Mouse (Mus musculus) myocyte (in vitro differentiated cells): ENCODE results near the gene Olfr698. TPM values are rescaled to one million over a fixed set of nuclear protein-coding genes. Genes with fewer than 3 reads are reported as not detected.
"Not testable (repeated sequence)": the region's sequence is repeated elsewhere in the genome, so short reads cannot be mapped to it uniquely, and the experiment has no call there.

Source experiments
- H3K27me3 ChIP-seq: one replicate; pipeline ENCODE4 v1.6.1; 2011; ENCODE audit not compliant: control insufficient read depth, insufficient read depth, insufficient read length
- H3K36me3 ChIP-seq: one replicate; pipeline ENCODE4 v1.6.1; 2011; ENCODE audit not compliant: control insufficient read depth, insufficient read depth
- H3K4me2 ChIP-seq: one replicate; pipeline ENCODE4 v1.6.1; 2011; ENCODE audit warnings: low read depth, control low read depth
- H3K4me3 ChIP-seq: one replicate; pipeline ENCODE4 v1.5.1; 2011; ENCODE audit warnings: mild to moderate bottlenecking, control low read depth, moderate library complexity
- H3K79me2 ChIP-seq: one replicate; pipeline ENCODE4 v1.6.1; 2011; ENCODE audit not compliant: control insufficient read depth, insufficient read depth
- H3ac ChIP-seq: one replicate; pipeline ENCODE4 v1.6.1; 2011; ENCODE audit not compliant: control insufficient read depth, insufficient read length
- CEBPB ChIP-seq: IDR thresholded peaks from 2 replicates; pipeline ENCODE4 v1.6.1; 2011; ENCODE audit warnings: mild to moderate bottlenecking, moderate library complexity; ENCODE audit not compliant: poor library complexity, insufficient read depth, severe bottlenecking
- E2F4 ChIP-seq: IDR thresholded peaks from one replicate; pipeline ENCODE4 v1.6.1; 2011; ENCODE audit warnings: mild to moderate bottlenecking, control low read depth, moderate library complexity; ENCODE audit not compliant: insufficient read depth
- MAX ChIP-seq: IDR thresholded peaks from one replicate; pipeline ENCODE4 v1.6.1; 2011; ENCODE audit warnings: low read depth, mild to moderate bottlenecking, control low read depth
- MYOD1 ChIP-seq, 3 experiments: IDR thresholded peaks; one replicate each; pipeline ENCODE4 v1.6.1; 2011; ENCODE audit warnings: control low read depth in 2 of 3, low read depth in 2 of 3, mild to moderate bottlenecking in 2 of 3, moderate library complexity in 1 of 3; ENCODE audit not compliant: insufficient read length in 2 of 3, control insufficient read depth in 1 of 3
- MYOG ChIP-seq, 3 experiments: IDR thresholded peaks; one replicate each; pipeline ENCODE4 v1.6.1; 2011; ENCODE audit warnings: control low read depth in 2 of 3, low read depth in 2 of 3, mild to moderate bottlenecking in 2 of 3; ENCODE audit not compliant: insufficient read length in 2 of 3, control insufficient read depth in 1 of 3, insufficient read depth in 1 of 3
- POLR2A ChIP-seq: IDR thresholded peaks from one replicate; pipeline ENCODE4 v1.6.1; 2011; ENCODE audit warnings: low read depth, mild to moderate bottlenecking, control low read depth, moderate library complexity; ENCODE audit not compliant: insufficient read length
- POLR2AphosphoS2 ChIP-seq: IDR thresholded peaks from one replicate; pipeline ENCODE4 v1.6.1; 2011; ENCODE audit warnings: low read depth, control low read depth; ENCODE audit not compliant: insufficient read length
- REST ChIP-seq: IDR thresholded peaks from one replicate; pipeline ENCODE4 v1.6.1; 2011; ENCODE audit warnings: mild to moderate bottlenecking, control low read depth, moderate library complexity; ENCODE audit not compliant: insufficient read depth, insufficient read length
- SRF ChIP-seq: IDR thresholded peaks from one replicate; pipeline ENCODE4 v1.6.1; 2011; ENCODE audit warnings: low read depth; ENCODE audit not compliant: control insufficient read depth, insufficient read length
- TCF12 ChIP-seq: IDR thresholded peaks from one replicate; pipeline ENCODE4 v1.6.1; 2011; ENCODE audit warnings: mild to moderate bottlenecking, control low read depth; ENCODE audit not compliant: poor library complexity, insufficient read depth, severe bottlenecking
- TCF3 ChIP-seq: IDR thresholded peaks from one replicate; pipeline ENCODE4 v1.6.1; 2011; ENCODE audit warnings: low read depth, control low read depth; ENCODE audit not compliant: insufficient read length
- USF1 ChIP-seq: IDR thresholded peaks from one replicate; pipeline ENCODE4 v1.6.1; 2011; ENCODE audit warnings: low read depth, mild to moderate bottlenecking, control low read depth, moderate library complexity
- polyA plus RNA-seq: library from polyadenylated mRNA; unstranded; fragments of >200 nt; fragmentation: generic; extraction: Trizol; gene quantifications from one replicate; pipeline ENCODE4 v1.2.1, GENCODE M21; 2012; ENCODE audit warnings: missing spikeins

Gene Olfr698
- not detected for polyA plus RNA-seq

DNA sequence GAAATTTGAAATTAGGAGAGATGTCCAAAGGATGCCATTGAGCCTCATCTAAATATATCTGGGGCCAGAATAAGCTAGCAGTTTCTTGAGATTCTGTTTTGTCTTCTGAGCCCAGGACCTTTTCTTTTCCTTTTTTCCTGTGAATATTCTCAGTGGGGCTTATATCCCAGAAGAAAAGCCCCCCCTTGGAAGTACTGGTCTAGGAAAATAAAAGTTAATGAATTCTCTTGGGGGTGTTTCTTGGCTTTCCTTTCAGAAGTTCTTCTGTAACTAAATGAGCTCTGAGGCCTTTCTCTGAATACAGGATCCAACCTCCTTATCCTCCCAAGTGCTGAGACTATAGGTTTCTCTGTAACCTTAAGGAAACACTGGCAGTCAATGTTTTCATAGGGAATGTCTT, at the start of gene Olfr698:
Gene Olfr698, minus strand, starts transcription at position 101 of the 400 bp plus-strand sequence.
- H3ac ChIP-seq: no peak within 1 kb of the TSS
- H3K36me3 ChIP-seq: no peaks in the 10 kb centered on the region
- H3K27me3 ChIP-seq: no peaks in the 10 kb centered on the region
- no peak within 1 kb of the TSS for H3K4me3 ChIP-seq
- H3K4me2 ChIP-seq: no peak within 1 kb of the TSS
- TF ChIP-seq TCF12 (no peak), POLR2AphosphoS2 (no peak), E2F4 (no peak), POLR2A (no peak), MAX (no peak), TCF3 (no peak), MYOG (IDR thresholded peaks at IDR 0.05; ENCODE audit: control insufficient read depth in 1 of 3, insufficient read depth in 1 of 3, insufficient read length in 2 of 3, low read depth in 2 of 3) (no peak), MYOD1 (IDR thresholded peaks at IDR 0.05; ENCODE audit: control insufficient read depth in 1 of 3, insufficient read length in 2 of 3, low read depth in 2 of 3) (no peak), SRF (no peak), REST (no peak), CEBPB (no peak), USF1 (no peak)
- H3K79me2 ChIP-seq: no peaks in the 10 kb centered on the region

- Histone ChIP-seq H3K27me3 (no peaks in the 10 kb centered on the region), H3K36me3 (no peaks in the 10 kb centered on the region)
- TF ChIP-seq POLR2A (no peak), REST (no peak), TCF12 (no peak), USF1 (no peak)
Observed at GRCm38 (mm10) chr7:106793098-106793497, 37.9 kb upstream of the Olfr698 start, which contains the start of gene Olfr699. TSS of gene Olfr699 (minus strand) at chr7:106793198.

DNA sequence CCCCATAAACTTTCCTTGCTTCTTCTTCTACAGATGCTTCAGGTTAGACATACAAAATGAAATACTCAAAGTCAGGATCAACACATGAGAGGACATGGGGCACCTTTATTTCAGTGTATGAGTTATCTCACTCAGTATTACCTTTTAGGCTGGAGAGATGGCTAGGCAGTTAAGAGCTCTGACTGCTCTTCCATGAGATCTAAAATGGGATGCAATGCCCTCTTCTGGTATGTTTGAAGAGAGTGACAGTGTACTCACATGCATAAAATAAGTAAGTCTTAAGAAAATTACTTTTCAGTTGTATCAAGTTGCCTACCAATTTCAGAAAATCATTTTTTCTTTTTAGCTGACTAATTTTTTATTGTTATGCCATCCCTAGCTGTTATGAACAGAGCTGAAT, 33.1 kb upstream of the Olfr698 start:
- H3K27me3 ChIP-seq: no peaks in the 10 kb centered on the region
- no peak overlapping the region for H3ac ChIP-seq
- no peak overlapping the region for H3K4me2 ChIP-seq
- no peak for TF ChIP-seq CEBPB
- TF ChIP-seq TCF12: no peak
- no peak for TF ChIP-seq POLR2A
- no peak for TF ChIP-seq SRF
- no peak for TF ChIP-seq MYOG (IDR thresholded peaks at IDR 0.05; ENCODE audit: control insufficient read depth in 1 of 3, insufficient read depth in 1 of 3, insufficient read length in 2 of 3, low read depth in 2 of 3)
- TF ChIP-seq TCF3: no peak
- TF ChIP-seq MYOD1 (IDR thresholded peaks at IDR 0.05; ENCODE audit: control insufficient read depth in 1 of 3, insufficient read length in 2 of 3, low read depth in 2 of 3): no peak
- no peak for TF ChIP-seq POLR2AphosphoS2
- TF ChIP-seq MAX: no peak
- TF ChIP-seq REST: no peak
- no peak for TF ChIP-seq E2F4
- no peak for TF ChIP-seq USF1
- no peaks in the 10 kb centered on the region for H3K36me3 ChIP-seq
- no peaks in the 10 kb centered on the region for H3K79me2 ChIP-seq
- H3K4me3 ChIP-seq: no peak overlapping the region

More at GRCm38 (mm10) chr7:106793098-106793497, 37.9 kb upstream of the Olfr698 start, which contains the start of gene Olfr699:
- no peak within 1 kb of the TSS for H3K4me2 ChIP-seq
- H3K79me2 ChIP-seq: no peaks in the 10 kb centered on the region
- no peak within 1 kb of the TSS for H3K4me3 ChIP-seq
- no peak within 1 kb of the TSS for H3ac ChIP-seq

DNA sequence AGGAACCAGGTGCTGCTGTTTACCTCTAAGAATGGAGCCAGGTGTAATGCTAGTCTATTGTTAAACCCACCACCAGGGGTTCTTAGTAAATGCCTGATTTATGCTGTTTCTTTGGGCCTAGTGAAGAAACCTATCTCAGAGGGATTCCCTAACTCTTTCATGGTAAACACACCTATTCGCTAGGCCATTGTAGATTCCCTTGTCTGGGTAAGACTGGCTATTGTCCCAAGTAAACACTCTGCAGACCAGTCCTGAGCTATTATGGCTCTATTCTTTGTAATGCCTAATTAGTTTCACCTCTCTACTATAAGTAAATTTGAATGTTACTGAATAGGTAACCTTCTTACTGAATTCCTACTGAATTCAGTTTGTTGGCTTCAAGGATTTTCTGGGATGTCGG, 5.8 kb upstream of the Olfr698 start:
- not testable (repeated sequence) for H3K4me3 ChIP-seq, H3K79me2 ChIP-seq, H3K36me3 ChIP-seq, H3ac ChIP-seq, H3K27me3 ChIP-seq, H3K4me2 ChIP-seq

- H3ac ChIP-seq: no peak overlapping the region
- no peaks in the 10 kb centered on the region for H3K27me3 ChIP-seq
- no peak overlapping the region for H3K4me2 ChIP-seq
- no peak overlapping the region for H3K4me3 ChIP-seq
- H3K36me3 ChIP-seq: no peaks in the 10 kb centered on the region
- TF ChIP-seq TCF12 (no peak), SRF (no peak), MYOG (IDR thresholded peaks at IDR 0.05; ENCODE audit: control insufficient read depth in 1 of 3, insufficient read depth in 1 of 3, insufficient read length in 2 of 3, low read depth in 2 of 3) (no peak), CEBPB (no peak), MYOD1 (IDR thresholded peaks at IDR 0.05; ENCODE audit: control insufficient read depth in 1 of 3, insufficient read length in 2 of 3, low read depth in 2 of 3) (no peak), POLR2A (no peak), REST (no peak), POLR2AphosphoS2 (no peak), USF1 (no peak), TCF3 (no peak), MAX (no peak), E2F4 (no peak)
- no peaks in the 10 kb centered on the region for H3K79me2 ChIP-seq
Observed at GRCm38 (mm10) chr7:106758800-106759199, 3.6 kb upstream of the Olfr698 start.
